Mouse (Mus musculus): ENCODE data around the gene Pcnx. TPM values are rescaled to one million over a fixed set of nuclear protein-coding genes. Genes with fewer than 3 reads are reported as not detected.

Pcnx gene
- polyA plus RNA-seq, 1 experiment = not detected

Other genes starting within 250 kb of the Pcnx start
- not detected in 2 replicates for gene Ttc9, start 228.8 kb upstream of the Pcnx start, polyA plus RNA-seq (2012; ENCODE audit: insufficient read depth, insufficient read length, low replicate concordance, missing spikeins)
- gene Map3k9, start 78.8 kb upstream of the Pcnx start, polyA plus RNA-seq (2012; ENCODE audit: insufficient read depth, insufficient read length, low replicate concordance, missing spikeins) = not detected in 2 replicates